Mouse (Mus musculus): ENCODE data around the gene B4galnt2. TPM values are rescaled to one million over a fixed set of nuclear protein-coding genes. Genes with fewer than 3 reads are reported as not detected.

Gene B4galnt2
- polyA plus RNA-seq, 1 experiment from 2014 or later: 0.16 TPM

GRCm38 (mm10) chr11:95844935-95845334, 69.8 kb downstream of the B4galnt2 start:
- Histone ChIP-seq H3K9me3 (no peaks in the 10 kb centered on the region), H3K27me3 (replicated peaks; ENCODE audit: low read depth, poor library complexity, severe bottlenecking) (peaks cover 37% of the 10 kb centered on the region), H3K36me3 (replicated peaks) (no peaks in the 10 kb centered on the region), H3K27ac (replicated peaks) (no peak overlapping the region), H3K4me3 (no peak overlapping the region), H3K4me1 (peaks cover 22% of the 10 kb centered on the region)
- DNase-seq (ENCODE audit: low spot score): no peak
- 69% methylated on average over 4 of the region's 4 CpGs for WGBS

- H3K36me3 ChIP-seq (replicated peaks): no peaks in the 10 kb centered on the region
- WGBS: 68% methylated on average over 6 of the region's 6 CpGs
- H3K27me3 ChIP-seq (replicated peaks; ENCODE audit: low read depth, poor library complexity, severe bottlenecking): peaks cover 39% of the 10 kb centered on the region
- H3K9me3 ChIP-seq: no peaks in the 10 kb centered on the region
- no peak overlapping the region for H3K27ac ChIP-seq (replicated peaks)
- no peak for DNase-seq (ENCODE audit: low spot score)
- peaks cover 29% of the 10 kb centered on the region for H3K4me1 ChIP-seq
- H3K4me3 ChIP-seq: no peak overlapping the region
Measured at GRCm38 (mm10) chr11:95843421-95843950, 71.2 kb downstream of the B4galnt2 start.

- no peaks in the 10 kb centered on the region for H3K9me3 ChIP-seq
- 0 out of 2 replicates have a peak overlapping the region, but pooled peaks have one; percentile 39 for H3K4me3 ChIP-seq
- H3K36me3 ChIP-seq (replicated peaks): no peaks in the 10 kb centered on the region
- H3K27ac ChIP-seq (replicated peaks): peak overlapping the region; percentile 71; the same call in 1 of the 2 replicates
- WGBS: 78% methylated on average over 5 of the region's 5 CpGs
- peaks cover 29% of the 10 kb centered on the region for H3K4me1 ChIP-seq
- peaks cover 44% of the 10 kb centered on the region for H3K27me3 ChIP-seq (replicated peaks; ENCODE audit: low read depth, poor library complexity, severe bottlenecking)
- DNase-seq (ENCODE audit: low spot score): no peak
Measured at GRCm38 (mm10) chr11:95842953-95843352, 71.7 kb downstream of the B4galnt2 start.

GRCm38 (mm10) chr11:95842074-95842681, 72.5 kb downstream of the B4galnt2 start, which contains the start of gene Abi3:
Abi3 (minus strand) TSS chr11:95842476.
- peaks cover 29% of the 10 kb centered on the region for H3K4me1 ChIP-seq
- peak within 1 kb of the TSS; percentile 39 for H3K4me3 ChIP-seq
- peaks cover 52% of the 10 kb centered on the region for H3K27me3 ChIP-seq (replicated peaks; ENCODE audit: low read depth, poor library complexity, severe bottlenecking)
- DNase-seq (ENCODE audit: low spot score): peak; percentile 57
- no peaks in the 10 kb centered on the region for H3K9me3 ChIP-seq
- 10% methylated on average over 11 of the region's 11 CpGs for WGBS
- H3K27ac ChIP-seq (replicated peaks): peak within 1 kb of the TSS; percentile 71
- no peaks in the 10 kb centered on the region for H3K36me3 ChIP-seq (replicated peaks)

- H3K36me3 ChIP-seq (replicated peaks): no peaks in the 10 kb centered on the region
- peaks cover 29% of the 10 kb centered on the region for H3K4me1 ChIP-seq
- 62% methylated on average over 10 of the region's 10 CpGs for WGBS
- peak overlapping the region; percentile 39 for H3K4me3 ChIP-seq
- H3K27ac ChIP-seq (replicated peaks): peak overlapping the region; percentile 71
- no peaks in the 10 kb centered on the region for H3K9me3 ChIP-seq
- H3K27me3 ChIP-seq (replicated peaks; ENCODE audit: low read depth, poor library complexity, severe bottlenecking): peaks cover 59% of the 10 kb centered on the region
- no peak for DNase-seq (ENCODE audit: low spot score)
Measured at GRCm38 (mm10) chr11:95841498-95841830, 73.2 kb downstream of the B4galnt2 start.

GRCm38 (mm10) chr11:95840694-95841497, 73.8 kb downstream of the B4galnt2 start:
- 73% methylated on average over 5 of the region's 5 CpGs for WGBS
- Histone ChIP-seq H3K36me3 (replicated peaks) (no peaks in the 10 kb centered on the region), H3K27ac (replicated peaks) (peak overlapping the region; percentile 71; the same call in 1 of the 2 replicates), H3K4me3 (peak overlapping the region; percentile 39), H3K27me3 (replicated peaks; ENCODE audit: low read depth, poor library complexity, severe bottlenecking) (peaks cover 65% of the 10 kb centered on the region), H3K4me1 (peaks cover 32% of the 10 kb centered on the region), H3K9me3 (no peaks in the 10 kb centered on the region)
- no peak for DNase-seq (ENCODE audit: low spot score)

GRCm38 (mm10) chr11:95838999-95839868, 75.5 kb downstream of the B4galnt2 start:
- Histone ChIP-seq H3K27ac (replicated peaks) (no peak overlapping the region), H3K27me3 (replicated peaks; ENCODE audit: low read depth, poor library complexity, severe bottlenecking) (peaks cover 82% of the 10 kb centered on the region), H3K36me3 (replicated peaks) (no peaks in the 10 kb centered on the region), H3K4me1 (peaks cover 48% of the 10 kb centered on the region), H3K9me3 (no peaks in the 10 kb centered on the region), H3K4me3 (no peak overlapping the region)
- 75% methylated on average over 8 of the region's 8 CpGs for WGBS
- no peak for DNase-seq (ENCODE audit: low spot score)

GRCm38 (mm10) chr11:95838598-95838997, 76.1 kb downstream of the B4galnt2 start:
- Histone ChIP-seq H3K27me3 (replicated peaks; ENCODE audit: low read depth, poor library complexity, severe bottlenecking) (peaks cover 87% of the 10 kb centered on the region), H3K9me3 (no peaks in the 10 kb centered on the region), H3K36me3 (replicated peaks) (no peaks in the 10 kb centered on the region), H3K27ac (replicated peaks) (no peak overlapping the region), H3K4me3 (no peak overlapping the region), H3K4me1 (peaks cover 55% of the 10 kb centered on the region)
- DNase-seq (ENCODE audit: low spot score): no peak
- WGBS: 83% methylated on average over 4 of the region's 4 CpGs

- H3K27me3 ChIP-seq (replicated peaks; ENCODE audit: low read depth, poor library complexity, severe bottlenecking): peaks cover 87% of the 10 kb centered on the region
- DNase-seq (ENCODE audit: low spot score): no peak
- H3K4me3 ChIP-seq: no peak within 1 kb of the TSS
- WGBS: 84% methylated on average over 10 of the region's 10 CpGs
- no peak within 1 kb of the TSS for H3K27ac ChIP-seq (replicated peaks)
- peaks cover 54% of the 10 kb centered on the region for H3K4me1 ChIP-seq
- no peaks in the 10 kb centered on the region for H3K9me3 ChIP-seq
- H3K36me3 ChIP-seq (replicated peaks): no peaks in the 10 kb centered on the region
Measured at GRCm38 (mm10) chr11:95837059-95837458, 77.6 kb downstream of the B4galnt2 start, which contains the start of gene Gngt2. Gngt2 (plus strand) TSS chr11:95837216.

GRCm38 (mm10) chr11:95836433-95836832, 78.3 kb downstream of the B4galnt2 start:
- 66% methylated on average over 6 of the region's 6 CpGs for WGBS
- Histone ChIP-seq H3K4me3 (no peak overlapping the region), H3K4me1 (peaks cover 54% of the 10 kb centered on the region), H3K9me3 (no peaks in the 10 kb centered on the region), H3K36me3 (replicated peaks) (no peaks in the 10 kb centered on the region), H3K27me3 (replicated peaks; ENCODE audit: low read depth, poor library complexity, severe bottlenecking) (peaks cover 87% of the 10 kb centered on the region), H3K27ac (replicated peaks) (no peak overlapping the region)
- DNase-seq (ENCODE audit: low spot score): no peak

- Histone ChIP-seq H3K27me3 (replicated peaks; ENCODE audit: low read depth, poor library complexity, severe bottlenecking) (peaks cover 87% of the 10 kb centered on the region), H3K4me1 (peaks cover 59% of the 10 kb centered on the region), H3K9me3 (no peaks in the 10 kb centered on the region), H3K36me3 (replicated peaks) (no peaks in the 10 kb centered on the region), H3K4me3 (no peak overlapping the region), H3K27ac (replicated peaks) (no peak overlapping the region)
- no peak for DNase-seq (ENCODE audit: low spot score)
- WGBS: 46% methylated on average over 6 of the region's 6 CpGs
Measured at GRCm38 (mm10) chr11:95835832-95836231, 78.9 kb downstream of the B4galnt2 start.
